28 mouse cellular contexts compared by ENCODE assay signal in genomic region chr15:9631657-9632056, GRCm38 (mm10).
"Had no signal": no experiment of that assay in that cellular context is flagged by ENCODE, and none has a peak within 500 bp of the region (broad histone marks: within the 10 kb centered on the region; RNA-seq: fewer than 3 reads in every experiment).

No protein-coding gene starts in this region.

- H3K27ac ChIP-seq: embryonic facial prominence, embryonic 10.5 days; embryonic facial prominence, embryonic 12.5 days; embryonic facial prominence, embryonic 13.5 days; embryonic facial prominence, embryonic 15.5 days; forebrain, embryonic 10.5 days; forebrain, embryonic 12.5 days; forebrain, embryonic 13.5 days; forebrain, embryonic 15.5 days; gastrocnemius, adult 2 months; heart, adult 2 months; heart, embryonic 10.5 days had no signal

- H3K27me3 ChIP-seq: embryonic facial prominence, embryonic 12.5 days; embryonic facial prominence, embryonic 13.5 days; embryonic facial prominence, embryonic 15.5 days; forebrain, embryonic 12.5 days; forebrain, embryonic 13.5 days; forebrain, embryonic 15.5 days had no signal

- H3K4me3 ChIP-seq: embryonic facial prominence, embryonic 10.5 days; embryonic facial prominence, embryonic 12.5 days; embryonic facial prominence, embryonic 13.5 days; embryonic facial prominence, embryonic 15.5 days; erythroblast, embryonic 14.5 days; forebrain, embryonic 10.5 days; forebrain, embryonic 12.5 days; forebrain, embryonic 13.5 days; forebrain, embryonic 15.5 days; gastrocnemius, adult 2 months; heart, adult 2 months; heart, embryonic 10.5 days had no signal

- H3K9ac ChIP-seq: embryonic facial prominence, embryonic 12.5 days; embryonic facial prominence, embryonic 13.5 days; embryonic facial prominence, embryonic 15.5 days; forebrain, embryonic 12.5 days; forebrain, embryonic 13.5 days; forebrain, embryonic 15.5 days; forebrain, postnatal 0 days had no signal

- H3K36me3 ChIP-seq: embryonic facial prominence, embryonic 10.5 days; embryonic facial prominence, embryonic 12.5 days; embryonic facial prominence, embryonic 13.5 days; embryonic facial prominence, embryonic 15.5 days; forebrain, embryonic 10.5 days; forebrain, embryonic 12.5 days; forebrain, embryonic 15.5 days; heart, embryonic 10.5 days had no signal

- H3K9me3 ChIP-seq: embryonic facial prominence, embryonic 10.5 days; embryonic facial prominence, embryonic 12.5 days; embryonic facial prominence, embryonic 13.5 days; embryonic facial prominence, embryonic 15.5 days; forebrain, embryonic 10.5 days; forebrain, embryonic 12.5 days; forebrain, embryonic 13.5 days; forebrain, embryonic 15.5 days; heart, embryonic 10.5 days had no signal

- H3K4me1 ChIP-seq: embryonic facial prominence, embryonic 10.5 days; embryonic facial prominence, embryonic 12.5 days; embryonic facial prominence, embryonic 13.5 days; embryonic facial prominence, embryonic 15.5 days; forebrain, embryonic 10.5 days; forebrain, embryonic 12.5 days; forebrain, embryonic 13.5 days; forebrain, embryonic 15.5 days; heart, embryonic 10.5 days had no signal

- ATAC-seq: forebrain, embryonic 13.5 days; forebrain, embryonic 14.5 days; forebrain, embryonic 15.5 days; forebrain, embryonic 16.5 days; forebrain, postnatal 0 days had no signal

- DNase-seq: cerebellum, adult 9-10 months; cerebellum, adult 9-11 months; cerebellum, postnatal 10 days; cerebellum, postnatal 14 days; cerebellum, postnatal 25 days; cerebellum, postnatal 36 days; embryo, embryonic 11 days; forebrain, postnatal 0 days; gastrocnemius, adult 2 months; gastrocnemius, postnatal 10 days; gastrocnemius, postnatal 14 days; gastrocnemius, postnatal 25 days; gastrocnemius, postnatal 36 days; heart, adult 11 months; heart, adult 18-20 months; heart, adult 2 months had no signal
